Comparison of ENCODE assay signal across 8 mouse cellular contexts in genomic region chr2:158667671-158668432, GRCm38 (mm10). TPM values are rescaled to one million over a fixed set of nuclear protein-coding genes. Genes with fewer than 3 reads are reported as not detected.
DNase-seq lines count a peak whose midpoint lies in the region; ATAC-seq and TF ChIP-seq lines count a peak whose summit lies in the region.

No protein-coding gene starts in this region.

- peak overlapping the region; percentile 91 for H3K4me2 ChIP-seq in intestine, embryonic 16.5 days (ENCODE audit: low read depth, low read length)
- H3K4me2 ChIP-seq in liver, embryonic 14.5 days (ENCODE audit: low read depth): peak overlapping the region; percentile 51

- TF ChIP-seq EP300 in liver, embryonic 14.5 days (IDR thresholded peaks at IDR 0.05; ENCODE audit: low read depth): no peak

- DNase-seq in heart, adult 11 months: peak; percentile 95
- no peak for DNase-seq in heart, adult 8-10 months (ENCODE audit: low spot score)
- DNase-seq in frontal cortex, postnatal 25 days (ENCODE audit: low spot score in 2 of 2): peak; percentile 49 to 51
- DNase-seq in liver, embryonic 14.5 days (ENCODE audit: low read depth in 3 of 3, low spot score in 3 of 3): no peak
- DNase-seq in retina, postnatal 1 day: peak; percentile 63
- DNase-seq in thymus, postnatal 36 days: peak; percentile 81 to 82

- peaks cover 32% of the 10 kb centered on the region for H3K27me3 ChIP-seq in intestine, embryonic 16.5 days (replicated peaks; ENCODE audit: control insufficient read depth, insufficient read depth, low read length)
- peaks cover 43% of the 10 kb centered on the region for H3K27me3 ChIP-seq in liver, embryonic 14.5 days (ENCODE audit: control insufficient read depth, insufficient read depth, low read length)

- TF ChIP-seq POLR2A in bone marrow, adult 2 months (IDR thresholded peaks at IDR 0.05; ENCODE audit: borderline replicate concordance, control insufficient read depth, low read depth, low read length): no peak

- no peak for TF ChIP-seq CTCF in bone marrow, adult 2 months (IDR thresholded peaks at IDR 0.05; ENCODE audit: control insufficient read depth, insufficient read depth, low read length)
- TF ChIP-seq CTCF in liver, embryonic 14.5 days (IDR thresholded peaks at IDR 0.05; ENCODE audit: low read depth): no peak

- peak overlapping the region; percentile 62 for H3K4me3 ChIP-seq in bone marrow, adult 2 months (replicated peaks; ENCODE audit: control insufficient read depth, low read depth, low read length)
- peak overlapping the region; percentile 60 for H3K4me3 ChIP-seq in intestine, embryonic 16.5 days (ENCODE audit: low read length)
- H3K4me3 ChIP-seq in liver, embryonic 14.5 days (ENCODE audit: insufficient read depth in 1 of 2, low read depth in 2 of 2, low read length in 2 of 2): peak overlapping the region; percentile 25 to 31

- ATAC-seq in intestine, embryonic 16.5 days: peak; percentile 17
- no peak for ATAC-seq in liver, embryonic 14.5 days (ENCODE audit: insufficient read depth)

- H3K36me3 ChIP-seq in intestine, embryonic 16.5 days (ENCODE audit: control insufficient read depth, insufficient read depth, low read length): no peaks in the 10 kb centered on the region
- no peaks in the 10 kb centered on the region for H3K36me3 ChIP-seq in liver, embryonic 14.5 days (replicated peaks; ENCODE audit: control insufficient read depth, insufficient read depth, low read depth)

- H3K9me3 ChIP-seq in intestine, embryonic 16.5 days (ENCODE audit: control insufficient read depth, low read length): no peaks in the 10 kb centered on the region
- H3K9me3 ChIP-seq in liver, embryonic 14.5 days (ENCODE audit: control insufficient read depth, low read length): no peaks in the 10 kb centered on the region

- H3K9ac ChIP-seq in intestine, embryonic 16.5 days (ENCODE audit: low read depth, low read length): peak overlapping the region; percentile 63
- H3K9ac ChIP-seq in liver, embryonic 14.5 days (replicated peaks): no peak overlapping the region

- WGBS in bone marrow, adult 2 months: 2% methylated on average over 54 of the region's 54 CpGs
- WGBS in intestine, embryonic 16.5 days: 2% methylated on average over 52 of the region's 54 CpGs
- under 1% methylated on average over 54 of the region's 54 CpGs for WGBS in liver, embryonic 14.5 days (ENCODE audit: insufficient replicate concordance)

- peak overlapping the region; percentile 73 for H3K27ac ChIP-seq in bone marrow, adult 2 months (ENCODE audit: control insufficient read depth, insufficient read depth, low read depth, low read length, poor library complexity)
- peak overlapping the region; percentile 25; the same call in 1 of the 2 replicates for H3K27ac ChIP-seq in intestine, embryonic 16.5 days (ENCODE audit: low read length)
- H3K27ac ChIP-seq in liver, embryonic 14.5 days: no peak overlapping the region

- H3K4me1 ChIP-seq in bone marrow, adult 2 months (ENCODE audit: control insufficient read depth, insufficient read depth, low read length): peaks cover 3% of the 10 kb centered on the region; the same call in 1 of the 2 replicates
- H3K4me1 ChIP-seq in intestine, embryonic 16.5 days (ENCODE audit: control insufficient read depth, insufficient read depth, low read length): peaks cover 29% of the 10 kb centered on the region
- H3K4me1 ChIP-seq in liver, embryonic 14.5 days (replicated peaks; ENCODE audit: control insufficient read depth in 2 of 2, insufficient read depth in 2 of 2, low read length in 1 of 2): no peaks in the 10 kb centered on the region

RNA-seq across cellular contexts. Expression of gene Ppp1r16b, which starts 2.7 kb away (rescaled TPM):
- total RNA-seq in heart, adult 8-10 months (2022): 10 to 100 TPM in 2 of 4 experiments, 1 to 10 TPM in 2; 7.8 to 12.3 (median 10.1) TPM
- 3.8 and 5.3 TPM in 2 replicates for polyA plus RNA-seq in bone marrow, adult 2 months (2011; ENCODE audit: insufficient read depth, insufficient read length, low replicate concordance, missing spikeins)
- polyA plus RNA-seq in intestine, embryonic 16.5 days (2015; fragmentation: Nextera tagmentation; extraction: Ambion mirVana): 3.5 and 4.0 TPM in 2 replicates
- 0.30 and 0.31 TPM in 2 replicates for polyA plus RNA-seq in liver, embryonic 14.5 days (2012; rRNA removed)
- 0.74 and 0.76 TPM in 2 replicates for polyA plus RNA-seq in liver, embryonic 14.5 days (2014; fragmentation: Nextera tagmentation; extraction: Ambion mirVana)

RNA-seq across cellular contexts. Expression of gene Actr5, which starts 43.2 kb away (rescaled TPM):
- 1 to 10 TPM; 5.0 to 6.4 (median 6.3) TPM for total RNA-seq in heart, adult 8-10 months (2022)
- polyA plus RNA-seq in bone marrow, adult 2 months (2011; ENCODE audit: insufficient read depth, insufficient read length, low replicate concordance, missing spikeins): 10.9 and 12.9 TPM in 2 replicates
- 1.0 and 3.8 TPM in 2 replicates for polyA plus RNA-seq in intestine, embryonic 16.5 days (2015; fragmentation: Nextera tagmentation; extraction: Ambion mirVana)
- 2.9 and 3.6 TPM in 2 replicates for polyA plus RNA-seq in liver, embryonic 14.5 days (2012; rRNA removed)
- 4.9 and 5.9 TPM in 2 replicates for polyA plus RNA-seq in liver, embryonic 14.5 days (2014; fragmentation: Nextera tagmentation; extraction: Ambion mirVana)

RNA-seq across cellular contexts. Expression of gene Slc32a1, which starts 57.3 kb away (rescaled TPM):
- not detected for total RNA-seq in heart, adult 8-10 months (2022)
- not detected in 2 replicates for polyA plus RNA-seq in bone marrow, adult 2 months (2011; ENCODE audit: insufficient read depth, insufficient read length, low replicate concordance, missing spikeins)
- not detected in 2 replicates for polyA plus RNA-seq in intestine, embryonic 16.5 days (2015; fragmentation: Nextera tagmentation; extraction: Ambion mirVana)
- polyA plus RNA-seq in liver, embryonic 14.5 days (2012; rRNA removed): 0.01 and 0.05 TPM in 2 replicates
- polyA plus RNA-seq in liver, embryonic 14.5 days (2014; fragmentation: Nextera tagmentation; extraction: Ambion mirVana): not detected in 2 replicates

Comparison
In these comparisons a context has a peak if more than half of its experiments do, and no peak if none do; other contexts are left out.
1. DNase-seq: peak in heart, adult 11 months (single experiment), frontal cortex, postnatal 25 days (2 of 2), retina, postnatal 1 day (single experiment) and thymus, postnatal 36 days (2 of 2); none in heart, adult 8-10 months (single experiment) and liver, embryonic 14.5 days (0 of 3).
2. Peak in every context shown above with its lines, with median percentiles within 50 percentile points of each other: H3K4me3 ChIP-seq.